Mouse (Mus musculus) heart, embryonic 11.5 days (tissue): ENCODE results near the gene Ntan1. TPM values are rescaled to one million over a fixed set of nuclear protein-coding genes. Genes with fewer than 3 reads are reported as not detected.
"Not testable (repeated sequence)": the region's sequence is repeated elsewhere in the genome, so short reads cannot be mapped to it uniquely, and the experiment has no call there.

Source experiments
- ATAC-seq: fragments of 200-750 bp; cut with Nextera tagmentation; replicated peaks from 2 replicates; pipeline ENCODE4 v1.8.0; 2017; ENCODE audit warnings: moderate library complexity; ENCODE audit not compliant: insufficient number of reproducible peaks, low FRiP score, low TSS enrichment
- H3K27ac ChIP-seq: fragments of 300-500 bp; sonication (generic); 2 replicates; pipeline ENCODE4 v1.5.1; 2014; ENCODE audit warnings: mild to moderate bottlenecking, low read depth, low read length
- H3K27me3 ChIP-seq: fragments of 300-500 bp; sonication (generic); 2 replicates; pipeline ENCODE4 v1.6.1; 2014; ENCODE audit warnings: mild to moderate bottlenecking, low read length, mixed read lengths; ENCODE audit not compliant: control insufficient read depth, insufficient read depth
- H3K36me3 ChIP-seq: fragments of 300-500 bp; sonication (generic); 2 replicates; pipeline ENCODE4 v1.6.1; 2014; ENCODE audit warnings: mild to moderate bottlenecking, low read length, moderate library complexity, mixed read lengths; ENCODE audit not compliant: control insufficient read depth, insufficient read depth
- H3K4me1 ChIP-seq: fragments of 300-500 bp; sonication (generic); 2 replicates; pipeline ENCODE4 v1.6.1; 2014; ENCODE audit warnings: low read length; ENCODE audit not compliant: control insufficient read depth, insufficient read depth
- H3K4me2 ChIP-seq: fragments of 300-500 bp; sonication (generic); 2 replicates; pipeline ENCODE4 v1.6.1; 2014; ENCODE audit warnings: mild to moderate bottlenecking, moderate library complexity
- H3K4me3 ChIP-seq: fragments of 300-500 bp; sonication (generic); 2 replicates; pipeline ENCODE4 v1.5.1; 2014; ENCODE audit warnings: low read depth, low read length
- H3K9ac ChIP-seq: fragments of 300-500 bp; sonication (generic); 2 replicates; pipeline ENCODE4 v1.6.1; 2014; ENCODE audit warnings: mild to moderate bottlenecking, low read depth, low read length, moderate library complexity
- H3K9me3 ChIP-seq: fragments of 300-500 bp; sonication (generic); replicated peaks from 2 replicates; pipeline ENCODE4 v1.6.1; 2016; ENCODE audit warnings: low read length; ENCODE audit not compliant: control insufficient read depth
- WGBS: fragments of 180-500 bp; shearing (Covaris S2); extraction: QIAGEN DNeasy Blood & Tissue Kit; methylation state at CpG from one replicate; pipeline ENCODE4 v1.1.7; 2014; ENCODE audit not compliant: insufficient replicate concordance; 5-methylcytosine and 5-hydroxymethylcytosine counted together
- polyA plus RNA-seq: library from polyadenylated mRNA; unstranded; fragments of >200 nt; fragmentation: Nextera tagmentation; extraction: Ambion mirVana; gene quantifications from 2 replicates; pipeline ENCODE4 v1.2.1, GENCODE M21; 2014

The Ntan1 gene
- 140 and 149 TPM in 2 replicates for polyA plus RNA-seq

DNA sequence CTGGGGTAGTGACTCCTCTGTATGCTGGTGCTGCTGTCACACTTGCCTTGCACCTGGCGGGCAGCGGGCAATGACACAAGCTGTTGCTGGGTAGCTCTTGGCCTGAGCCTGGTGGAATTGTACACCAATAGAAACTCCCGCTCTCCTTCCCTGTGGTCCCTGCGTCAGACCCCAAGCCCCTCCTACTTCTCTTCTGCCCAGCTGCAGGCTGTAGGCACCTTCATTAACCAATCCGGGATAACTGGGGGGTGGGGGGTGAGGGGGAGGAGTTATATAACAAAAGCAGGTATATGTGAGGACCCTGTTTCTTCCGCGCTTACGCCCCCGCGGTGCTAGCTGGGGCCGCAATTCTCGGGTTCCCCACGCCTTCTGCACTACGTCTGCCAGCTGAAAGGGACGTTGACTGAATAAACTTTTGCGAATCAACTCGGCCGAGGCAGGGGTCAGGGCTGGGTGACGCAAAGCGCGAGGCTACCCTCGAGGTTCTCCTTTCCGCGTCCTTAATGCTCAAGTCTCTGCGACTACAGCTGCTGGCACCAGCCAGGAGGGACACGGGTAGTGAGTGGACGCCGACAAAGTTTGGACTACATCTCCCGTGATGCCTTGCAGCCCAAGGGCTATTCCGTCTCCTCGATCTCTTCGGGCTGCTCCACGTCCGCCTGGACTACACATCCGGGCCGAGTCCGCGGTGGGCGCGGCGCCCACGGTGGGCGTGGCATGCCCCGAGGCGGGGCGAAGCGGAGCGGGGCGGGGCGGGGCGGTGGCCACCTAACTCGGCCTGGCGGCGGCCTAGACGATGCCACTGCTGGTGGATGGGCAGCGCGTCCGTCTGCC is at the start of gene Ntan1:
Gene Ntan1, plus strand, starts transcription at position 286 of the 834 bp plus-strand sequence.
- H3K4me1 ChIP-seq = peaks cover 9% of the 10 kb centered on the region
- peak within 1 kb of the TSS; percentile 72 for H3K4me3 ChIP-seq
- H3K27me3 ChIP-seq = no peaks in the 10 kb centered on the region
- peak within 1 kb of the TSS; percentile 94 for H3K27ac ChIP-seq
- peak within 1 kb of the TSS; percentile 83 for H3K9ac ChIP-seq
- H3K4me2 ChIP-seq = peak within 1 kb of the TSS; percentile 92
- WGBS = under 1% methylated on average over 50 of the region's 58 CpGs
- ATAC-seq = peak; percentile 96
- peaks cover 4% of the 10 kb centered on the region for H3K36me3 ChIP-seq
- no peaks in the 10 kb centered on the region for H3K9me3 ChIP-seq

DNA sequence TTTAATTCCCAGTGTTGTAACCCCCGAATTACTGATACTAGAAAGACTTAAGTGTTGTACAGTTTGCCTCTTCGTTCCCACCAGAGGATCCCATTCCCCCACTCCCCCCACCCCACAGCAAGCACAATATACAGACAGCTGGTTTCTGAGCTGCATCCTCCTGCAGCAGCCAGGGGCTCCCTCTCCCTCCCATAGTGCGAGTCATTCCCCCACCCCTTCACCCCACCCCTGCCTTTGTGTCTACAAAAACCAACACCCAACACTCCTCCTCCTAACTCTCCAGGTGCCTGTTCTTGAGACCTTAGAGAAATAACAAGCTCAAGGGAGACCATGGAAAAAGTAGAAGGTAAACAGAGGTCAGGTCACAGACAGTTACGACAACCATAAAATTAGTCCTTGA is 47.0 kb upstream of the Ntan1 start:
- H3K4me3 ChIP-seq, H3K4me1 ChIP-seq, ATAC-seq, H3K9me3 ChIP-seq, H3K27ac ChIP-seq, H3K4me2 ChIP-seq, H3K27me3 ChIP-seq, H3K36me3 ChIP-seq, H3K9ac ChIP-seq: not testable (repeated sequence)
- WGBS = 67% methylated on average over 4 of the region's 4 CpGs

DNA sequence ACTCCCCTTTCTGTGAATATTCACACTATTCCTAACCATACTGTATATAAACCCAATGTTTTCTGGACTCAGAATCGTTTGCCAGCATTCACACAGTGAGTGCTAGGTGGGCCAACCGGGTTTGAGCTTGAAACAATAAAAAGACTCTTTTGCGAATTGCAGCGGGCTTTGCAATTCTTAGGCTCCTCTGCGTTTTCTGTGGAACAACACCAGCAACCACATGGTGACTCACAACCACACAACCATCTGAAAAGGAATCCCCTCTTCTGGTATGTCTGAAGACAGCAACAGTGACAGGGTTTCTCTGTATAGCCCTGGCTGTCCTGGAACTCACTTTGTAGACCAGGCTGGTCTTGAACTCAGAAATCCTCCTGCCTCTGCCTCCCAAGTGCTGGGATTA is 46.6 kb upstream of the Ntan1 start:
- not testable (repeated sequence) for H3K27me3 ChIP-seq, ATAC-seq
- 80% methylated on average over 5 of the region's 5 CpGs for WGBS

DNA sequence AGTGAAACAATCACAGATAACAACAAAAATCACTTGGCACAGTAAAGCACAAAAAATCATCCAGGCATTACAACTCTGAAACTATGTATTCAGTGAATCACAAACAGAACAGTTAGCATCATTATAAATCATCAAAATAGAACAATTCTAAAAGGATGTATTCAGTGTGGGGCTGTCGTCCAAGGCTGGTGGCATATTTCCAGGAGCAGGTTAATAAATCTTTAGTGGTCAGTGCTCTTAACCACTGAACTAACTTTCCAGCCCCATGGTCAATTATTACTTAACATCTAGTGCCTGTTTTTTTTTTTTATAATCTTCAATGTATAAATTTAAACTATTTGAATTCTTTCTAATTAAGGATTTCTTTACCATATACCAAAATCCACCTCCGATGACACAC is 44.6 kb upstream of the Ntan1 start:
- not testable (repeated sequence) for H3K27me3 ChIP-seq, H3K9ac ChIP-seq, ATAC-seq, H3K9me3 ChIP-seq, H3K27ac ChIP-seq, H3K4me3 ChIP-seq, H3K4me1 ChIP-seq, H3K4me2 ChIP-seq, H3K36me3 ChIP-seq
- WGBS = 87% methylated on average over 2 of the region's 2 CpGs

More for the DNA sequence above, 46.6 kb upstream of the Ntan1 start:
- H3K27ac ChIP-seq, H3K4me2 ChIP-seq, H3K4me3 ChIP-seq, H3K4me1 ChIP-seq, H3K9me3 ChIP-seq, H3K36me3 ChIP-seq, H3K9ac ChIP-seq: not testable (repeated sequence)

DNA sequence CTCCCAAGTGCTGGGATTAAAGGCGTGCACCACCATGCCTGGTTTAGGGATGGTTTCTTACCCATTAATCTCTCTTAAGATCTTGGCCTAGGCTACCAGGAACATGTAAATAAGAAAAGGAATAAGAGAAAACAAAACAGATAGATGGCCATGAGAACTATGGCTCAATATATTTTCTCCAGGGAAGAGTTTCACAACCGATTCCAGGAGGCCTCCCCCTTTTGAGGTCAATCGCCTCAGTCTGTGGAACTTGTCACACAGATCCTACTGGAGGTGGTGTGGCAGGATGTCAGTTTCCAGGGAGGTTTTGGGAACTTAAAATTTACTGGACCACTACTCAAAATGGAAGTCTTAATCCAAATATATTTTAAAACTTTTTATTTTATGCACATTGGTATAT is 44.0 kb upstream of the Ntan1 start:
- H3K4me3 ChIP-seq, H3K27me3 ChIP-seq, H3K9ac ChIP-seq, H3K4me1 ChIP-seq, H3K4me2 ChIP-seq, ATAC-seq, H3K27ac ChIP-seq, H3K9me3 ChIP-seq, H3K36me3 ChIP-seq: not testable (repeated sequence)
- WGBS = 72% methylated on average over 3 of the region's 3 CpGs

DNA sequence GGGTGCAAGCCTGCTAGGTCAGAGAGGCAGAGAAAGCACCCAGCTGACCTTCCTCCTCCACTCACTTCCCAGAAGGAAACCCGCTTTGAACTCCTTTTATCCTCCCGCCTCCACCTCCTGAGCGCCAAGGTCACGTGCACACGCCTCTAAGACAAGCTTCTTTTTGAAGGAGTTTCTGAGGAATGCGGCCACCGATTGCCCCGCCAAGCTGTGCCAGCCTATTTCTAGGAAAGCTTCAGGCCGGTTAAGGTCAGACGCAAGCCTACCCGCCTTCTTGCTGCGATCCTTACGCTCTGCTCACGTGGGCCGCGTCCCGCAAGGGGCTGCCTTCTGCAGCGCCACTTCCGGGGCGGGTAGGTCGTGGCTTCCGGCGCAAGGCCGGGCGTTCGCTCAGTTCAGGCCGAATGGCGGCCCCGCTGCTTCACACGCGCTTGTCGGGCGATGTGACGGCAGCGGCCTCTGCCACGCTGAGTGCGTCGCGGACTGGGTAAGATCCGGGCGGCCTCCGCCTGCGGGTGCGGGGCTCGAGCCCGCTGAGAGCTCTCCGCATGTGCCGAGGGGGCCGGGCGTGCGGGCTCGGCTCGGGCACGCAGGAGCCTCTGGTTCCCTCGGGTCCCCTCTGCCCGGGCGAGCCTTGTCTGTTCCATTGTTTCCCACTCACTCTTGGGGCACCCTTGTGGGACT is 38.1 kb upstream of the Ntan1 start, which contains the start of gene Rrn3:
Gene Rrn3, plus strand, starts transcription at position 356 of the 684 bp plus-strand sequence.
- peak within 1 kb of the TSS; percentile 80 for H3K4me2 ChIP-seq
- peak within 1 kb of the TSS; percentile 87 for H3K4me3 ChIP-seq
- under 1% methylated on average over 55 of the region's 57 CpGs for WGBS
- H3K4me1 ChIP-seq = peaks cover 7% of the 10 kb centered on the region
- H3K36me3 ChIP-seq = peaks cover 11% of the 10 kb centered on the region
- H3K27ac ChIP-seq = peak within 1 kb of the TSS; percentile 84
- no peaks in the 10 kb centered on the region for H3K27me3 ChIP-seq
- peak; percentile 96 for ATAC-seq
- H3K9ac ChIP-seq = peak within 1 kb of the TSS; percentile 93
- H3K9me3 ChIP-seq = no peaks in the 10 kb centered on the region

DNA sequence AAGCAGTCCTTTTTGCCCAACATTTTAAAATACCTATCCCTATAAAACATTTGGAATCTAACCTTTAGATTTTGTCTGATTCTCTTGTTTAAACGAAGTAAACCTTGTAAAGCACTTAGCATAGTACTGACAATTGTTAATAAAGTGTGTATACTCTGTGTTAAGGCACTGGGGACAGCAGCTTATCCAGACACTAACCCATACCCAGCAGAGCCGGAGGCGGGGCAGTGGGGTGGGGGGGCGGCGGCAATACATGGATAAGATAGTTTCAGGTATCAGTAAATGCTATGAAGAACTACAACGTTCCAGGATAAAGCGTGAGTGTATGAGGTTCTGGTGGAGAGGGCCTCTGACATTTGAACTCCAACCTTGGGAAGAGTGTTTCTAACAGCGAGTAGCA is 37.4 kb upstream of the Ntan1 start:
- Histone ChIP-seq H3K9me3 (no peaks in the 10 kb centered on the region), H3K4me3 (peak overlapping the region; percentile 87), H3K9ac (peak overlapping the region; percentile 93), H3K27me3 (no peaks in the 10 kb centered on the region), H3K4me2 (peak overlapping the region; percentile 80), H3K27ac (peak overlapping the region; percentile 84; the same call in 1 of the 2 replicates), H3K4me1 (peaks cover 7% of the 10 kb centered on the region), H3K36me3 (peaks cover 13% of the 10 kb centered on the region)
- 24% methylated on average over 8 of the region's 8 CpGs for WGBS
- ATAC-seq = no peak

DNA sequence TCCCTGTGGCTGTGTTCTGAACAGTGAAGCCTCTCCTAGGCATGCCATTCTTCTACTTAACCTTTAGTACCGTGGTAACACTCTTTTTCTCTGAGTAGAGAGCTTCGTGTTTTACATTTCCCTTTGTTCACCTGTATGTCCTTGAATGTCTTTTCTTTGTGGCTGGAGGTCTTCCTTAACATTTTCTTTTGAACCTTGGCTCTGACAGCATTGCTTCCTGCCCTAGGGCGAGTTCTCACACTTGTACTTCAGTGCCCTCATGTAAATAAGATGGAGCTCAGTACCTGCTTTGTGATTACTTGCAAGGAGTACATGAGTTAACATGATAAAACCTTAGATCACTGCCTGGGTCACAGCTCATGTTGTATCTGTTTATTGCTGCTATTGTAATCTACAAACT is 32.7 kb upstream of the Ntan1 start:
- 79% methylated on average over 3 of the region's 3 CpGs for WGBS
- H3K4me1 ChIP-seq = peaks cover 7% of the 10 kb centered on the region
- no peaks in the 10 kb centered on the region for H3K9me3 ChIP-seq
- no peak overlapping the region for H3K4me3 ChIP-seq
- H3K27me3 ChIP-seq = no peaks in the 10 kb centered on the region
- H3K9ac ChIP-seq = no peak overlapping the region
- no peak overlapping the region for H3K4me2 ChIP-seq
- peaks cover 25% of the 10 kb centered on the region for H3K36me3 ChIP-seq
- no peak for ATAC-seq
- no peak overlapping the region for H3K27ac ChIP-seq
